Mouse (Mus musculus): ENCODE results near the gene Fuk. TPM values are rescaled to one million over a fixed set of nuclear protein-coding genes. Genes with fewer than 3 reads are reported as not detected.

The Fuk gene
- polyA plus RNA-seq, 1 experiment from 2014 or later = 6.2 TPM

DNA sequence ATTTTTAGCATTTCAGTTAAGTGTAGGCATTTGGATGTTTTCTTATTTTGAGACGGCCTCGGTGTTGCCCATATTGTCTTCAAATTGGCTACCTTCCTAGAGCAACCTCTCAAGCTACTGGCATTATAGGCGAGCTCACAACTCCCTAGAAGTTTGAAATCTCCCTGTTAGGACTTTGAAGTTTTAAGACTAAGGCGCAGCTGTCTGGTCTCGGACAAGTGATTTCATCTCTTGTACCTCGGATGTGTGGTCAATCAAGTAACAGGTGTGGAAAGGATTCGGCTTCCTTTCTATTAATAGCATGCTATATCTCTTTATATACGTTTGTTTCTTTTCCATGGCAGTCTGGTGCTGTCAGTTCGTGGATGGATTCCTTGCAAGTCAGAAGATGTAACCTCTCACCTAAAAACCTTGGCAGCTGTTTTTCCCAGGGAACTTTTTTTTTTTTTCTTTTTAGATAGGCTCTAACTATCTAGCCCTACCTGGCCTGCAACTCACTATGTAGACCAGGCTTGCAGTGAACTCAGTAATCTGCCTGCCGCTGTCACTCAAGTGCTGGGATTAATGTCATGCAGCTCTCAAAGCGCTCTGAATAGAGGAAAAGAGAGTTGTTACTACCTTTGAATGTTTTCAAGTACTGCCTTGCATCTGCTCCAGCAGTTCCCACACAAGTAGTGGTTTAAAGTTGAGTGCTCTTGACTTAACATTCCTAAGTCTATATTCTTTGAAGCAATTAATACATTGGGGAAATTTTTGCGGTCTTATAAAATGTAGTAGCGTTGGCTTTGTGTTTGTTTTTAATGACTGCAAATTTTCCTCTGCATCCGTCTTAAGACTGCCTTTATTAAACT lies 54.4 kb downstream of the Fuk start:
- no peak for ATAC-seq
- peaks cover 53% of the 10 kb centered on the region for H3K36me3 ChIP-seq (ENCODE audit: control insufficient read depth, insufficient read depth)
- H3K27me3 ChIP-seq (replicated peaks; ENCODE audit: control insufficient read depth, insufficient read depth, low read length) = no peaks in the 10 kb centered on the region
- H3K27ac ChIP-seq (ENCODE audit: low read depth, low read length) = no peak overlapping the region
- no peak for TF ChIP-seq CTCF (IDR thresholded peaks at IDR 0.05; ENCODE audit: low read depth)
- no peaks in the 10 kb centered on the region for H3K4me1 ChIP-seq (replicated peaks; ENCODE audit: control insufficient read depth, insufficient read depth, low read length)
- peak overlapping the region; percentile 87 for H3K4me3 ChIP-seq (ENCODE audit: low read depth, low read length)
- peak overlapping the region; percentile 79 for H3K4me2 ChIP-seq (replicated peaks; ENCODE audit: low read depth)
- peak overlapping the region; percentile 88 for H3K9ac ChIP-seq (ENCODE audit: low read depth, low read length)
- H3K9me3 ChIP-seq (ENCODE audit: control insufficient read depth) = no peaks in the 10 kb centered on the region
- 49% methylated on average over 14 of the region's 14 CpGs for WGBS

- no peaks in the 10 kb centered on the region for H3K4me1 ChIP-seq (replicated peaks; ENCODE audit: control insufficient read depth, insufficient read depth, low read length)
- peaks cover 53% of the 10 kb centered on the region for H3K36me3 ChIP-seq (ENCODE audit: control insufficient read depth, insufficient read depth)
- no peaks in the 10 kb centered on the region for H3K27me3 ChIP-seq (replicated peaks; ENCODE audit: control insufficient read depth, insufficient read depth, low read length)
- ATAC-seq = peak; percentile 33
- H3K9me3 ChIP-seq (ENCODE audit: control insufficient read depth) = no peaks in the 10 kb centered on the region
- peak overlapping the region; percentile 88 for H3K9ac ChIP-seq (ENCODE audit: low read depth, low read length)
- peak overlapping the region; percentile 87 for H3K4me3 ChIP-seq (ENCODE audit: low read depth, low read length)
- peak overlapping the region; percentile 79 for H3K4me2 ChIP-seq (replicated peaks; ENCODE audit: low read depth)
- H3K27ac ChIP-seq (ENCODE audit: low read depth, low read length) = peak overlapping the region; percentile 81
- TF ChIP-seq CTCF (IDR thresholded peaks at IDR 0.05; ENCODE audit: low read depth) = no peak
- WGBS = 3% methylated on average over 13 of the region's 13 CpGs
These were observed 55.1 kb downstream of the Fuk start for GRCm38 (mm10) chr8:110847171-110847549.

DNA sequence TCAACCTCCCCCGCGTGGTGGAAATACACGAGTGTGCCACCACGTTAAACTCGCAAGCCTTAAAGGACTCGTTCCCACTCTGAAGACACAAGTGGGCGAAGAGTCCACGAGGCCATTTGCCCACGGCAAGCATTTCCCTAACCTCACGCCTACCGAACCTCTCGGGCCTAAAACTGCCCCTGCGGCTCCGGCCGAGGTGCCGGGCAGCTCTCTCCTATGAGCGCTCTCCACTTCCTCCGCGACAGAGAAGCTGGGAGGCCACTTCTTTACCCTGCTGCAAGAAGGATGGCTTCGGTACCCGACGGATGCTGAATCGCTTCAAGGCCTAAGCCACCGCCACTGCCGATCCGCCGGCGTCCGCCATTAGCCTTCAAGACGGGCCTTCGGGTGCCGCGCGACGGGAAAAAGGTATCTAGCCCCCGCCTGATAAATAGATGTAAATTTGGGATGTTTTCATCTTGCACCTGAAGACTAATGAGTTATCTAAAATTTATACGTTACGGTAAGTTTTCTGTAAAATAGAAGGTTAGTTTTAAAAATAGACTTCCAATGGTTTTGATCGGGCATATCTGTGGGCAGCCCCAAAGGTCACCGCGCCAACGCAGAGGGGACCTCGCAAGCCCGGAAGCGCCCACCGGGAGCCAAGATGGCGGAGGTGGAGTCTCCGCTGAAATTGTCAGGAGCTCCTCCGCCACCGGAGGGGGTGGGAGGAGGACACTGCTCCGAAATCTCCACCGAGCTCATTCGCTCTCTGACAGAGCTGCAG lies 55.7 kb downstream of the Fuk start, which contains the start of the genes Cog4 and Sf3b3:
TSS of gene Cog4 (plus strand) at position 196 of the 766 bp plus-strand sequence.
TSS of gene Sf3b3 (minus strand) at position 383 of the 766 bp plus-strand sequence.
- Histone ChIP-seq H3K4me3 (ENCODE audit: low read depth, low read length) (peak within 1 kb of the TSS; percentile 87), H3K27me3 (replicated peaks; ENCODE audit: control insufficient read depth, insufficient read depth, low read length) (no peaks in the 10 kb centered on the region), H3K4me2 (replicated peaks; ENCODE audit: low read depth) (peak within 1 kb of the TSS; percentile 79), H3K4me1 (replicated peaks; ENCODE audit: control insufficient read depth, insufficient read depth, low read length) (no peaks in the 10 kb centered on the region), H3K36me3 (ENCODE audit: control insufficient read depth, insufficient read depth) (peaks cover 49% of the 10 kb centered on the region), H3K9me3 (ENCODE audit: control insufficient read depth) (no peaks in the 10 kb centered on the region), H3K9ac (ENCODE audit: low read depth, low read length) (peak within 1 kb of the TSS; percentile 88), H3K27ac (ENCODE audit: low read depth, low read length) (peak within 1 kb of the TSS; percentile 81)
- ATAC-seq = peak; percentile 90
- TF ChIP-seq CTCF (IDR thresholded peaks at IDR 0.05; ENCODE audit: low read depth) = peak; percentile 9
- WGBS = under 1% methylated on average over 53 of the region's 53 CpGs

DNA sequence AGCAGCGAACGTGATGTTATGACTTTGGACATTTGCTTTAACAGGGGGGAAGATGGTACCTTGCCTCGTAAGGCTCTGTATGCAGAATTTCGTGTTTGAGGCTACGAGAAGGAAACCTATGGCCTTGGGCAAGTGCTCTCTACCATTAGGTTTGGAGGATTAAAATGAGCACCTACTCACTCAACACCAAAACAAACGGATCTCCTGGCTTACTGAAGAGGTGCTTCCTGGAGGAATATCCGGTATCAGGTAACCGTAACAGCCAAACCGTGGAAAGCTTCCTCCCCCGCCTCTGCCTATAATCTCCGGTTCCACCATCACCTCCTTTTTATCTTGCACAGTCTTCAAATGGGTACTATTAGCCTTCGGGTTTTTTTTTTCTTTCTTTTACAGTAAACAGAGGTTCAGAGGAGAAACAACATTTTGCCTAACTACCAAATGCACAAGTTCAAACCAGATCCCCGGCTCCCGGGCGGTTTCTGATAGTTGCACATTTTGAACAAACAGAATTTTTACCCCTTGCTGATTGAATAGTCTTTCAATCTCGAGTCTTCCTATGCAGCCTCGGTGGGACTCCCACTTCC lies 56.4 kb downstream of the Fuk start:
- peak overlapping the region; percentile 88 for H3K9ac ChIP-seq (ENCODE audit: low read depth, low read length)
- no peaks in the 10 kb centered on the region for H3K4me1 ChIP-seq (replicated peaks; ENCODE audit: control insufficient read depth, insufficient read depth, low read length)
- peak overlapping the region; percentile 81 for H3K27ac ChIP-seq (ENCODE audit: low read depth, low read length)
- peak overlapping the region; percentile 79 for H3K4me2 ChIP-seq (replicated peaks; ENCODE audit: low read depth)
- H3K9me3 ChIP-seq (ENCODE audit: control insufficient read depth) = no peaks in the 10 kb centered on the region
- peaks cover 49% of the 10 kb centered on the region for H3K36me3 ChIP-seq (ENCODE audit: control insufficient read depth, insufficient read depth)
- H3K4me3 ChIP-seq (ENCODE audit: low read depth, low read length) = peak overlapping the region; percentile 87
- no peaks in the 10 kb centered on the region for H3K27me3 ChIP-seq (replicated peaks; ENCODE audit: control insufficient read depth, insufficient read depth, low read length)
- TF ChIP-seq CTCF (IDR thresholded peaks at IDR 0.05; ENCODE audit: low read depth) = no peak
- WGBS = 2% methylated on average over 17 of the region's 17 CpGs
- no peak for ATAC-seq

DNA sequence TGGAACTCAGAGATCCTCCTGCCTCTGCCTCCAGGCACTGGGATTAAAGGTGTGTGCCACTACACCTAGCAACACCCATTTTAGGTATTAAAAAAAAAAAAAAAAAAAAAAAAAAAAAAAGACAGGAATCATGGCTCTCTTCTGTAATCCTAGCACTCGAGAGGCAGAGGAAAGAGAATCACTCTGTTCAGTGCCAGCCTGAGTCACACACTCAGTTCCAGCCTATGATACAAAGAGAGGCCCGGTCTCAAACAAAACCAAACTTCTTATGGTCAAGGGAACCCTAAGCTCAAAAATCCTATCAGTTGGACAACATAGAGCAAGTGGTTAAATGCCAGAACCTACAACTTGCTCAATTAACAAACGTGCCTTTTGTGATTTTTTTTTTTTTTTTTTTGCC lies 57.3 kb downstream of the Fuk start:
- peak overlapping the region; percentile 87; the same call in 1 of the 2 replicates for H3K4me3 ChIP-seq (ENCODE audit: low read depth, low read length)
- 64% methylated on average over 3 of the region's 3 CpGs for WGBS
- H3K9me3 ChIP-seq (ENCODE audit: control insufficient read depth) = no peaks in the 10 kb centered on the region
- no peak overlapping the region for H3K27ac ChIP-seq (ENCODE audit: low read depth, low read length)
- no peak for TF ChIP-seq CTCF (IDR thresholded peaks at IDR 0.05; ENCODE audit: low read depth)
- H3K36me3 ChIP-seq (ENCODE audit: control insufficient read depth, insufficient read depth) = peaks cover 48% of the 10 kb centered on the region
- peak overlapping the region; percentile 79 for H3K4me2 ChIP-seq (replicated peaks; ENCODE audit: low read depth)
- H3K9ac ChIP-seq (ENCODE audit: low read depth, low read length) = no peak overlapping the region
- ATAC-seq = no peak
- no peaks in the 10 kb centered on the region for H3K27me3 ChIP-seq (replicated peaks; ENCODE audit: control insufficient read depth, insufficient read depth, low read length)
- H3K4me1 ChIP-seq (replicated peaks; ENCODE audit: control insufficient read depth, insufficient read depth, low read length) = no peaks in the 10 kb centered on the region

GRCm38 (mm10) chr8:110843207-110843606 lies 59.1 kb downstream of the Fuk start:
- H3K27ac ChIP-seq (ENCODE audit: low read depth, low read length) = no peak overlapping the region
- H3K36me3 ChIP-seq (ENCODE audit: control insufficient read depth, insufficient read depth) = peaks cover 60% of the 10 kb centered on the region
- TF ChIP-seq CTCF (IDR thresholded peaks at IDR 0.05; ENCODE audit: low read depth) = no peak
- no peak overlapping the region for H3K4me2 ChIP-seq (replicated peaks; ENCODE audit: low read depth)
- no peaks in the 10 kb centered on the region for H3K4me1 ChIP-seq (replicated peaks; ENCODE audit: control insufficient read depth, insufficient read depth, low read length)
- no peak overlapping the region for H3K4me3 ChIP-seq (ENCODE audit: low read depth, low read length)
- no peaks in the 10 kb centered on the region for H3K9me3 ChIP-seq (ENCODE audit: control insufficient read depth)
- 69% methylated on average over 5 of the region's 5 CpGs for WGBS
- no peak for ATAC-seq
- H3K9ac ChIP-seq (ENCODE audit: low read depth, low read length) = no peak overlapping the region
- H3K27me3 ChIP-seq (replicated peaks; ENCODE audit: control insufficient read depth, insufficient read depth, low read length) = no peaks in the 10 kb centered on the region

Measured in intestine, postnatal 0 days (tissue).